Mouse (Mus musculus) intestine, embryonic 16.5 days (tissue): ENCODE measurements at regions not wholly inside any gene's neighbourhood (a gene's known extent, or its start where the extent isn't known, plus 50 kb on each side); places are given as distances from the start of the nearest gene placed in this dataset.

Experiments used
- ATAC-seq: fragments of 200-750 bp; cut with Nextera tagmentation; 2 replicates; pipeline ENCODE4 v1.8.0; 2017; ENCODE audit warnings: moderate TSS enrichment, moderate library complexity
- H3K27ac ChIP-seq: fragments of 300-500 bp; sonication (generic); 2 replicates; pipeline ENCODE4 v1.5.1; 2014; ENCODE audit warnings: mild to moderate bottlenecking, low read length
- H3K27me3 ChIP-seq: fragments of 300-500 bp; sonication (generic); replicated peaks from 2 replicates; pipeline ENCODE4 v1.6.1; 2014; ENCODE audit warnings: low read length, control low read depth, mixed read lengths; ENCODE audit not compliant: control insufficient read depth, insufficient read depth
- H3K36me3 ChIP-seq: fragments of 300-500 bp; sonication (generic); 2 replicates; pipeline ENCODE4 v1.6.1; 2014; ENCODE audit warnings: low read length, control low read depth; ENCODE audit not compliant: control insufficient read depth, insufficient read depth
- H3K4me1 ChIP-seq: fragments of 300-500 bp; sonication (generic); 2 replicates; pipeline ENCODE4 v1.6.1; 2014; ENCODE audit warnings: low read length, control low read depth, mixed read lengths; ENCODE audit not compliant: control insufficient read depth, insufficient read depth
- H3K4me2 ChIP-seq: fragments of 300-500 bp; sonication (generic); 2 replicates; pipeline ENCODE4 v1.6.1; 2014; ENCODE audit warnings: low read depth, low read length, control low read depth
- H3K4me3 ChIP-seq: fragments of 300-500 bp; sonication (generic); 2 replicates; pipeline ENCODE4 v1.5.1; 2014; ENCODE audit warnings: mild to moderate bottlenecking, low read length
- H3K9ac ChIP-seq: fragments of 300-500 bp; sonication (generic); 2 replicates; pipeline ENCODE4 v1.6.1; 2014; ENCODE audit warnings: low read depth, low read length
- H3K9me3 ChIP-seq: fragments of 300-500 bp; sonication (generic); 2 replicates; pipeline ENCODE4 v1.6.1; 2016; ENCODE audit warnings: low read length, control low read depth; ENCODE audit not compliant: control insufficient read depth
- WGBS: fragments of 180-500 bp; shearing (Covaris S2); extraction: QIAGEN DNeasy Blood & Tissue Kit; methylation state at CpG from one replicate; pipeline ENCODE4 v1.1.7; 2014; 5-methylcytosine and 5-hydroxymethylcytosine counted together

GRCm38 (mm10) chr15:7669631-7670030 lies 141.0 kb upstream of the Gdnf start:
- no peaks in the 10 kb centered on the region for H3K9me3 ChIP-seq
- H3K9ac ChIP-seq: no peak overlapping the region
- no peaks in the 10 kb centered on the region for H3K27me3 ChIP-seq
- H3K4me1 ChIP-seq: no peaks in the 10 kb centered on the region
- 62% methylated on average over 8 of the region's 8 CpGs for WGBS
- H3K36me3 ChIP-seq: no peaks in the 10 kb centered on the region
- H3K4me3 ChIP-seq: no peak overlapping the region
- no peak overlapping the region for H3K27ac ChIP-seq
- no peak for ATAC-seq
- H3K4me2 ChIP-seq: no peak overlapping the region

GRCm38 (mm10) chr15:7676970-7677369 lies 133.7 kb upstream of the Gdnf start:
- 72% methylated on average over 1 of the region's 1 CpGs for WGBS

GRCm38 (mm10) chr15:7678711-7679110 lies 131.9 kb upstream of the Gdnf start:
- Histone ChIP-seq H3K9ac (no peak overlapping the region), H3K27ac (no peak overlapping the region), H3K9me3 (no peaks in the 10 kb centered on the region), H3K36me3 (no peaks in the 10 kb centered on the region), H3K4me2 (no peak overlapping the region), H3K4me1 (no peaks in the 10 kb centered on the region), H3K4me3 (no peak overlapping the region), H3K27me3 (no peaks in the 10 kb centered on the region)
- no peak for ATAC-seq
- WGBS: 89% methylated on average over 8 of the region's 8 CpGs

More at GRCm38 (mm10) chr15:7676970-7677369, 133.7 kb upstream of the Gdnf start:
- Histone ChIP-seq H3K9ac (no peak overlapping the region), H3K4me2 (no peak overlapping the region), H3K36me3 (no peaks in the 10 kb centered on the region), H3K9me3 (no peaks in the 10 kb centered on the region), H3K4me1 (no peaks in the 10 kb centered on the region), H3K27me3 (no peaks in the 10 kb centered on the region), H3K4me3 (no peak overlapping the region), H3K27ac (no peak overlapping the region)
- no peak for ATAC-seq

GRCm38 (mm10) chr15:7681011-7681410 lies 129.6 kb upstream of the Gdnf start:
- Histone ChIP-seq H3K27me3 (no peaks in the 10 kb centered on the region), H3K27ac (no peak overlapping the region), H3K4me2 (no peak overlapping the region), H3K36me3 (no peaks in the 10 kb centered on the region), H3K9ac (no peak overlapping the region), H3K9me3 (no peaks in the 10 kb centered on the region), H3K4me1 (no peaks in the 10 kb centered on the region), H3K4me3 (no peak overlapping the region)
- no peak for ATAC-seq
- WGBS: 62% methylated on average over 4 of the region's 4 CpGs

GRCm38 (mm10) chr15:7683235-7683974 lies 127.2 kb upstream of the Gdnf start:
- 57% methylated on average over 8 of the region's 8 CpGs for WGBS
- no peaks in the 10 kb centered on the region for H3K9me3 ChIP-seq

GRCm38 (mm10) chr15:7691251-7691650 lies 119.4 kb upstream of the Gdnf start:
- WGBS: 77% methylated on average over 1 of the region's 1 CpGs
- no peak for ATAC-seq
- no peaks in the 10 kb centered on the region for H3K27me3 ChIP-seq

More at GRCm38 (mm10) chr15:7683235-7683974, 127.2 kb upstream of the Gdnf start:
- H3K36me3 ChIP-seq: no peaks in the 10 kb centered on the region
- no peaks in the 10 kb centered on the region for H3K4me1 ChIP-seq
- no peak for ATAC-seq
- H3K4me3 ChIP-seq: no peak overlapping the region
- H3K27me3 ChIP-seq: no peaks in the 10 kb centered on the region
- H3K27ac ChIP-seq: no peak overlapping the region
- H3K9ac ChIP-seq: no peak overlapping the region
- no peak overlapping the region for H3K4me2 ChIP-seq

GRCm38 (mm10) chr15:7692096-7692495 lies 118.5 kb upstream of the Gdnf start:
- Histone ChIP-seq H3K27ac (no peak overlapping the region), H3K4me1 (no peaks in the 10 kb centered on the region), H3K27me3 (no peaks in the 10 kb centered on the region), H3K4me2 (no peak overlapping the region), H3K36me3 (no peaks in the 10 kb centered on the region), H3K9me3 (no peaks in the 10 kb centered on the region), H3K4me3 (no peak overlapping the region), H3K9ac (no peak overlapping the region)
- ATAC-seq: no peak
- WGBS: 51% methylated on average over 3 of the region's 3 CpGs

More at GRCm38 (mm10) chr15:7691251-7691650, 119.4 kb upstream of the Gdnf start:
- H3K27ac ChIP-seq: no peak overlapping the region
- H3K4me2 ChIP-seq: no peak overlapping the region
- H3K4me1 ChIP-seq: no peaks in the 10 kb centered on the region
- H3K9ac ChIP-seq: no peak overlapping the region
- H3K36me3 ChIP-seq: no peaks in the 10 kb centered on the region
- H3K4me3 ChIP-seq: no peak overlapping the region
- no peaks in the 10 kb centered on the region for H3K9me3 ChIP-seq

GRCm38 (mm10) chr15:7694037-7694436 lies 116.6 kb upstream of the Gdnf start:
- Histone ChIP-seq H3K9me3 (no peaks in the 10 kb centered on the region), H3K36me3 (no peaks in the 10 kb centered on the region), H3K9ac (no peak overlapping the region), H3K27ac (no peak overlapping the region), H3K4me2 (no peak overlapping the region), H3K4me1 (no peaks in the 10 kb centered on the region), H3K4me3 (no peak overlapping the region), H3K27me3 (no peaks in the 10 kb centered on the region)
- no peak for ATAC-seq
- 85% methylated on average over 5 of the region's 5 CpGs for WGBS

- Histone ChIP-seq H3K9me3 (no peaks in the 10 kb centered on the region), H3K27ac (no peak overlapping the region), H3K4me3 (no peak overlapping the region), H3K27me3 (no peaks in the 10 kb centered on the region), H3K4me1 (no peaks in the 10 kb centered on the region), H3K9ac (no peak overlapping the region), H3K4me2 (no peak overlapping the region), H3K36me3 (no peaks in the 10 kb centered on the region)
- no peak for ATAC-seq
- 72% methylated on average over 3 of the region's 3 CpGs for WGBS
Observed at GRCm38 (mm10) chr15:7697724-7698123, 112.9 kb upstream of the Gdnf start.

GRCm38 (mm10) chr15:7708836-7709235 lies 101.8 kb upstream of the Gdnf start:
- Histone ChIP-seq H3K4me2 (no peak overlapping the region), H3K36me3 (no peaks in the 10 kb centered on the region), H3K9ac (no peak overlapping the region), H3K27me3 (no peaks in the 10 kb centered on the region), H3K27ac (no peak overlapping the region), H3K4me1 (no peaks in the 10 kb centered on the region), H3K4me3 (no peak overlapping the region), H3K9me3 (no peaks in the 10 kb centered on the region)
- ATAC-seq: no peak
- WGBS: 92% methylated on average over 5 of the region's 5 CpGs
